In the genomic region with DNA sequence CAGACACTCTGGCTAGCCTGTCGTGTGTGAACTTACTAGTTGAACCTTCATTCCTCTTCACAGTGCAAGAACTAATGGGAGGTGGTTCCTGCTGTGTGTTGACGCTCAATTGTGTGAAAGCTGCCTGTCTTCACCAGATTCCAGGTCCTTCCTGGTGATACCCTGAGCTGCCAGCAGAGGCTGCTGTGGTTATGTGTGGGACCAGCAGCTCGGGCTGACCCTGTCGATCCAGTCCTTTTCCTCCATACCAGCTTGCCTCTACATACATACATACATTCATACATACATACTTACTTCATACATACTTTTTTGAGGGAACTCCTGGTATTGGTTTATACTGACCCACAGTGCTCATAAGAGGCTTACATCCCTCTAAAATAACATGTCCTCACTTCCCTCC, we compare ENCODE assay signal across 9 mouse cellular contexts. TPM values are rescaled to one million over a fixed set of nuclear protein-coding genes. Genes with fewer than 3 reads are reported as not detected.
DNase-seq lines count a peak whose midpoint lies in the region; ATAC-seq and TF ChIP-seq lines count a peak whose summit lies in the region.
"Had no signal": no experiment of that assay in that cellular context is flagged by ENCODE, and none has a peak within 500 bp of the region (broad histone marks: within the 10 kb centered on the region; RNA-seq: fewer than 3 reads in every experiment).

No protein-coding gene starts in this region.

- H3K27ac ChIP-seq in heart, adult 2 months: no peak overlapping the region
- no peak overlapping the region for H3K27ac ChIP-seq in kidney, postnatal 0 days
- no peak overlapping the region for H3K27ac ChIP-seq in liver, embryonic 11.5 days (ENCODE audit: low read depth, low read length)
- no peak overlapping the region for H3K27ac ChIP-seq in neural tube, embryonic 11.5 days (ENCODE audit: low read depth, low read length)

- H3K27me3 ChIP-seq in C2C12 (ENCODE audit: control insufficient read depth, insufficient read depth, insufficient read length): no peaks in the 10 kb centered on the region
- H3K27me3 ChIP-seq in heart, adult 2 months (ENCODE audit: control insufficient read depth, insufficient read depth, low read length): no peaks in the 10 kb centered on the region
- no peaks in the 10 kb centered on the region for H3K27me3 ChIP-seq in kidney, postnatal 0 days (ENCODE audit: insufficient read depth, low read length)
- no peaks in the 10 kb centered on the region for H3K27me3 ChIP-seq in liver, embryonic 11.5 days (replicated peaks; ENCODE audit: control insufficient read depth, insufficient read depth, low read length)
- no peaks in the 10 kb centered on the region for H3K27me3 ChIP-seq in neural tube, embryonic 11.5 days (ENCODE audit: control insufficient read depth, insufficient read depth, low read length)

- H3ac ChIP-seq in C2C12 (ENCODE audit: control insufficient read depth, insufficient read length, low read depth): no peak overlapping the region

- peaks cover 22% of the 10 kb centered on the region for H3K79me2 ChIP-seq in C2C12 (ENCODE audit: control insufficient read depth, insufficient read depth)
- H3K79me2 ChIP-seq in heart, adult 2 months (replicated peaks; ENCODE audit: control insufficient read depth, insufficient read depth, low read length): no peaks in the 10 kb centered on the region

- TF ChIP-seq POLR2A in heart, adult 2 months (IDR thresholded peaks at IDR 0.05; ENCODE audit: insufficient read depth, low read depth, low read length): no peak

- H3K4me1 ChIP-seq in heart, adult 2 months (ENCODE audit: control insufficient read depth, insufficient read depth, low read length): no peaks in the 10 kb centered on the region; the same call in 1 of the 2 replicates
- no peaks in the 10 kb centered on the region for H3K4me1 ChIP-seq in kidney, postnatal 0 days (replicated peaks; ENCODE audit: insufficient read depth, low read length)
- no peaks in the 10 kb centered on the region for H3K4me1 ChIP-seq in liver, embryonic 11.5 days (replicated peaks; ENCODE audit: control insufficient read depth, insufficient read depth, low read length)
- no peaks in the 10 kb centered on the region for H3K4me1 ChIP-seq in neural tube, embryonic 11.5 days (ENCODE audit: control insufficient read depth, insufficient read depth, low read length)

- no peaks in the 10 kb centered on the region for H3K9me3 ChIP-seq in kidney, postnatal 0 days (replicated peaks; ENCODE audit: low read length)
- H3K9me3 ChIP-seq in liver, embryonic 11.5 days (ENCODE audit: control insufficient read depth, low read length): no peaks in the 10 kb centered on the region
- no peaks in the 10 kb centered on the region for H3K9me3 ChIP-seq in neural tube, embryonic 11.5 days (ENCODE audit: control insufficient read depth, low read length)

- peak; percentile 77 for TF ChIP-seq CTCF in C2C12 (IDR thresholded peaks at IDR 0.05; ENCODE audit: control insufficient read depth, insufficient read depth, insufficient read length)
- TF ChIP-seq CTCF in heart, adult 2 months (IDR thresholded peaks at IDR 0.05): peak; percentile 99
- peak; percentile 96 for TF ChIP-seq CTCF in kidney, postnatal 0 days (IDR thresholded peaks at IDR 0.05; ENCODE audit: low read depth)

- no peak overlapping the region for H3K4me2 ChIP-seq in kidney, postnatal 0 days (ENCODE audit: low read length)
- no peak overlapping the region for H3K4me2 ChIP-seq in liver, embryonic 11.5 days
- no peak overlapping the region for H3K4me2 ChIP-seq in neural tube, embryonic 11.5 days (ENCODE audit: low read depth)

- H3K36me3 ChIP-seq in C2C12 (ENCODE audit: control insufficient read depth, insufficient read depth): peaks cover 65% of the 10 kb centered on the region
- H3K36me3 ChIP-seq in heart, adult 2 months (ENCODE audit: control insufficient read depth, insufficient read depth, low read length): no peaks in the 10 kb centered on the region
- peaks cover 49% of the 10 kb centered on the region for H3K36me3 ChIP-seq in kidney, postnatal 0 days (ENCODE audit: insufficient read depth, low read length)
- H3K36me3 ChIP-seq in liver, embryonic 11.5 days (ENCODE audit: control insufficient read depth, insufficient read depth, low read length): peaks cover 63% of the 10 kb centered on the region
- H3K36me3 ChIP-seq in neural tube, embryonic 11.5 days (ENCODE audit: control insufficient read depth, insufficient read depth, low read length): peaks cover 13% of the 10 kb centered on the region

- intact Hi-C loops in heart, adult 2 months (cut with DNase I): loop anchor here (1.0 to 10.0 kb wide), 2 partner anchors 72 to 231 kb away; partner anchors contain the start of genes Brca1 and Nbr1

- no peak overlapping the region for H3K9ac ChIP-seq in heart, adult 2 months (ENCODE audit: low read depth, low read length)
- no peak overlapping the region for H3K9ac ChIP-seq in kidney, postnatal 0 days (ENCODE audit: low read depth, low read length)
- no peak overlapping the region for H3K9ac ChIP-seq in liver, embryonic 11.5 days (ENCODE audit: low read depth, low read length)
- no peak overlapping the region for H3K9ac ChIP-seq in neural tube, embryonic 11.5 days (ENCODE audit: low read length)

- 7% methylated on average over 4 of the region's 4 CpGs for WGBS in heart, adult 2 months
- WGBS in kidney, postnatal 0 days: 8% methylated on average over 4 of the region's 4 CpGs
- 43% methylated on average over 4 of the region's 4 CpGs for WGBS in liver, embryonic 11.5 days
- WGBS in neural tube, embryonic 11.5 days: 25% methylated on average over 4 of the region's 4 CpGs

- H3K79me3 ChIP-seq in C2C12 (ENCODE audit: low read depth): peaks cover 5% of the 10 kb centered on the region

- DNase-seq in adipocyte (ENCODE audit: low spot score): peak; percentile 83
- peak; percentile 73 for DNase-seq in embryo, embryonic 11 days
- peak; percentile 67 to 83 for DNase-seq in heart, adult 2 months
- peak; percentile 89 for DNase-seq in kidney, postnatal 0 days (ENCODE audit: low spot score)
- DNase-seq in liver, embryonic 11.5 days (ENCODE audit: low spot score): peak; percentile 63
- DNase-seq in neural tube, embryonic 11.5 days (ENCODE audit: low spot score): peak; percentile 77
- peak; percentile 41 to 54 for DNase-seq in thymus, postnatal 36 days

- H3K4me3 ChIP-seq in C2C12 (ENCODE audit: insufficient read depth, poor library complexity, severe bottlenecking): no peak overlapping the region
- H3K4me3 ChIP-seq in heart, adult 2 months: no peak overlapping the region
- no peak overlapping the region for H3K4me3 ChIP-seq in kidney, postnatal 0 days (replicated peaks; ENCODE audit: low read depth, low read length)
- H3K4me3 ChIP-seq in liver, embryonic 11.5 days (ENCODE audit: low read depth, low read length): no peak overlapping the region
- H3K4me3 ChIP-seq in neural tube, embryonic 11.5 days (ENCODE audit: low read depth, low read length): no peak overlapping the region
- H3K4me3 ChIP-seq: erythroblast, embryonic 14.5 days had no signal

- peak; percentile 45 for ATAC-seq in kidney, postnatal 0 days (replicated peaks; ENCODE audit: low FRiP score, low read depth)
- peak; percentile 50 for ATAC-seq in liver, embryonic 11.5 days (replicated peaks; ENCODE audit: low FRiP score)
- no peak for ATAC-seq in neural tube, embryonic 11.5 days (ENCODE audit: insufficient read depth, low FRiP score, low TSS enrichment)

- TF ChIP-seq EP300 in heart, adult 2 months (IDR thresholded peaks at IDR 0.05; ENCODE audit: insufficient read depth, low read depth, low read length): peak; percentile 91; the same call in 1 of the 2 replicates

TF ChIP-seq in C2C12, 6 proteins besides CTCF, POLR2A, EP300 and RAD21 (continues in another document):
- TF ChIP-seq MAX (IDR thresholded peaks at IDR 0.05): no peak
- no peak for TF ChIP-seq FOSL1 (IDR thresholded peaks at IDR 0.05; ENCODE audit: insufficient read depth, low read length, poor library complexity, severe bottlenecking)
- no peak for TF ChIP-seq CEBPB (IDR thresholded peaks at IDR 0.05; ENCODE audit: low read depth)

RNA-seq across cellular contexts. Expression of gene Aoc2, which starts 1.3 kb away (rescaled TPM):
- 1.2 TPM for polyA plus RNA-seq in C2C12 (2012; fragmentation: generic; extraction: Trizol)
- total RNA-seq in heart, adult 2 months (2021): 1 to 10 TPM; 1.6 to 2.2 TPM
- 1.9 and 2.3 TPM in 2 replicates for polyA plus RNA-seq in heart, adult 2 months (2012; rRNA removed)
- 0.37 and 0.58 TPM in 2 replicates for polyA plus RNA-seq in kidney, postnatal 0 days (2015; fragmentation: Nextera tagmentation; extraction: Ambion mirVana)
- polyA plus RNA-seq in liver, embryonic 11.5 days (2014; fragmentation: Nextera tagmentation; extraction: Ambion mirVana): 2.9 and 3.2 TPM in 2 replicates
- 1.4 and 1.8 TPM in 2 replicates for polyA plus RNA-seq in neural tube, embryonic 11.5 days (2014; fragmentation: Nextera tagmentation; extraction: Ambion mirVana)

RNA-seq across cellular contexts. Expression of gene Aoc3, which starts 6.8 kb away (rescaled TPM):
- 0.07 TPM for polyA plus RNA-seq in C2C12 (2012; fragmentation: generic; extraction: Trizol)
- total RNA-seq in heart, adult 2 months (2021): 10 to 100 TPM; 11.5 to 13.3 TPM
- 21.8 and 22.0 TPM in 2 replicates for polyA plus RNA-seq in heart, adult 2 months (2012; rRNA removed)
- 1.8 and 2.0 TPM in 2 replicates for polyA plus RNA-seq in kidney, postnatal 0 days (2015; fragmentation: Nextera tagmentation; extraction: Ambion mirVana)
- 0.08 TPM in 1 of 2 replicates, not detected in the other for polyA plus RNA-seq in liver, embryonic 11.5 days (2014; fragmentation: Nextera tagmentation; extraction: Ambion mirVana)
- polyA plus RNA-seq in neural tube, embryonic 11.5 days (2014; fragmentation: Nextera tagmentation; extraction: Ambion mirVana): not detected in 2 replicates

RNA-seq across cellular contexts. Expression of gene Psme3, which starts 7.6 kb away (rescaled TPM):
- 89.9 TPM for polyA plus RNA-seq in C2C12 (2012; fragmentation: generic; extraction: Trizol)
- total RNA-seq in heart, adult 2 months (2021): 100 to 1,000 TPM in 1 of 2 experiments, 10 to 100 TPM in 1; 81.9 to 112 TPM
- polyA plus RNA-seq in heart, adult 2 months (2012; rRNA removed): 55.5 and 69.1 TPM in 2 replicates
- 102 and 104 TPM in 2 replicates for polyA plus RNA-seq in kidney, postnatal 0 days (2015; fragmentation: Nextera tagmentation; extraction: Ambion mirVana)
- polyA plus RNA-seq in liver, embryonic 11.5 days (2014; fragmentation: Nextera tagmentation; extraction: Ambion mirVana): 201 and 221 TPM in 2 replicates
- 154 and 157 TPM in 2 replicates for polyA plus RNA-seq in neural tube, embryonic 11.5 days (2014; fragmentation: Nextera tagmentation; extraction: Ambion mirVana)

RNA-seq across cellular contexts. Expression of gene Becn1, which starts 21.5 kb away (rescaled TPM):
- polyA plus RNA-seq in C2C12 (2012; fragmentation: generic; extraction: Trizol): 103 TPM
- 10 to 100 TPM; 86.3 to 86.5 TPM for total RNA-seq in heart, adult 2 months (2021)
- 36.1 and 43.7 TPM in 2 replicates for polyA plus RNA-seq in heart, adult 2 months (2012; rRNA removed)
- polyA plus RNA-seq in kidney, postnatal 0 days (2015; fragmentation: Nextera tagmentation; extraction: Ambion mirVana): 156 and 165 TPM in 2 replicates
- polyA plus RNA-seq in liver, embryonic 11.5 days (2014; fragmentation: Nextera tagmentation; extraction: Ambion mirVana): 134 and 148 TPM in 2 replicates
- polyA plus RNA-seq in neural tube, embryonic 11.5 days (2014; fragmentation: Nextera tagmentation; extraction: Ambion mirVana): 174 and 177 TPM in 2 replicates

RNA-seq across cellular contexts. Expression of gene G6pc, which starts 43.8 kb away (rescaled TPM):
- not detected for polyA plus RNA-seq in C2C12 (2012; fragmentation: generic; extraction: Trizol)
- total RNA-seq in heart, adult 2 months (2021): not detected
- 0.15 TPM in 1 of 2 replicates, not detected in the other for polyA plus RNA-seq in heart, adult 2 months (2012; rRNA removed)
- polyA plus RNA-seq in kidney, postnatal 0 days (2015; fragmentation: Nextera tagmentation; extraction: Ambion mirVana): 23.2 and 37.0 TPM in 2 replicates
- polyA plus RNA-seq in liver, embryonic 11.5 days (2014; fragmentation: Nextera tagmentation; extraction: Ambion mirVana): not detected in 2 replicates
- polyA plus RNA-seq in neural tube, embryonic 11.5 days (2014; fragmentation: Nextera tagmentation; extraction: Ambion mirVana): not detected in 2 replicates
- polyA plus RNA-seq: erythroblast, embryonic 14.5 days had no signal
